Mouse (Mus musculus) midbrain, embryonic 13.5 days (tissue): ENCODE results near the gene Khdrbs2. TPM values are rescaled to one million over a fixed set of nuclear protein-coding genes. Genes with fewer than 3 reads are reported as not detected.
"Not testable (repeated sequence)": the region's sequence is repeated elsewhere in the genome, so short reads cannot be mapped to it uniquely, and the experiment has no call there.

Experiments
- ATAC-seq: fragments of 200-750 bp; cut with Nextera tagmentation; 2 replicates; pipeline ENCODE4 v1.8.0; 2017; ENCODE audit warnings: mild to moderate bottlenecking, moderate TSS enrichment, moderate library complexity
- H3K27ac ChIP-seq: fragments of 300-500 bp; sonication (generic); 2 replicates; pipeline ENCODE4 v1.5.1; 2015; ENCODE audit warnings: inconsistent platforms, mild to moderate bottlenecking, moderate library complexity
- H3K27me3 ChIP-seq: fragments of 300-500 bp; sonication (generic); 2 replicates; pipeline ENCODE4 v1.6.1; 2015; ENCODE audit warnings: mild to moderate bottlenecking, inconsistent platforms
- H3K36me3 ChIP-seq: fragments of 300-500 bp; sonication (generic); 2 replicates; pipeline ENCODE4 v1.6.1; 2015; ENCODE audit warnings: mild to moderate bottlenecking, inconsistent platforms
- H3K4me1 ChIP-seq: fragments of 300-500 bp; sonication (generic); replicated peaks from 2 replicates; pipeline ENCODE4 v1.6.1; 2015; ENCODE audit warnings: inconsistent platforms
- H3K4me2 ChIP-seq: fragments of 300-500 bp; sonication (generic); replicated peaks from 2 replicates; pipeline ENCODE4 v1.6.1; 2015; ENCODE audit warnings: moderate library complexity, mild to moderate bottlenecking, inconsistent platforms
- H3K4me3 ChIP-seq: fragments of 300-500 bp; sonication (generic); replicated peaks from 2 replicates; pipeline ENCODE4 v1.5.1; 2015; ENCODE audit warnings: mild to moderate bottlenecking, inconsistent platforms
- H3K9ac ChIP-seq: fragments of 300-500 bp; sonication (generic); replicated peaks from 2 replicates; pipeline ENCODE4 v1.6.1; 2015; ENCODE audit warnings: mild to moderate bottlenecking, inconsistent platforms
- H3K9me3 ChIP-seq: fragments of 300-500 bp; sonication (generic); 2 replicates; pipeline ENCODE4 v1.6.1; 2016; ENCODE audit warnings: mild to moderate bottlenecking, inconsistent platforms
- WGBS: fragments of 180-500 bp; shearing (Covaris S2); methylation state at CpG from one replicate; pipeline ENCODE4 v1.1.7; 2015; 5-methylcytosine and 5-hydroxymethylcytosine counted together
- polyA plus RNA-seq: library from polyadenylated mRNA; unstranded; fragments of >200 nt; fragmentation: Nextera tagmentation; extraction: Ambion mirVana; gene quantifications from 2 replicates; pipeline ENCODE4 v1.2.1, GENCODE M21; 2015

The Khdrbs2 gene
- polyA plus RNA-seq, 1 experiment from 2014 or later, result 43.3 TPM

DNA sequence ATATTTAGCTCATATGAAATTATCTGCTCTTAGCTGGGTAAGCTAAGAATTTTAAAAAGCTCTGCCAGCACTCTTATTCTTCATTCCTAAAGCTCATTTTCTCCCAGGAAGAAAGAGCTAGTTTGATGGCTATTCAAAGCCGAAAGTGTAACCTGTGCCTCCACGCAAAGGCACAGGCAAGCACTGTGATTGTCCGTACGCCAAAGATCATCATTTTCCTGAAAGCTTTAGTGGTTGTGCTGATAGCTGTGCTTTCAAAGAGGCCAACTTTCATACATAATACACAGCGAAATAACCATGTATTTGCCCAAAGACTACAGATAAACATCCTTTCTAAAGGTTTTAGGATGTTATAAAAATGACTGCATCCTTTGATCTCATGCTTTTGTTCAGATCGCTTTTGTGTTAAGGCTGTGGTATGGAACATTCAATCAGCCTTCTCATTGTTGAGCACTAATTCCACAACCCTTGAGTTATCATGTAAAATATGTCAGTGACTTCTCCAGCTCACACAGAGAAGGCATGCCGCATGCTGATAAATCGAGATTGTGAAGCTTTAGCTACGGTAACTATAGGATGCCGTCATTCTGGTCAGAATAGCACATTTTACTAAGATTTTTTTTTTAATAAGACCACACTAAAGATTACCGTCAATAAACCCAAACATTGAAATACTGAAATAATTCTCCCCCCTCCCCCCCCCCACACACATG lies 299.1 kb downstream of the Khdrbs2 start:
- ATAC-seq, result peak; percentile 66
- H3K36me3 ChIP-seq, result no peaks in the 10 kb centered on the region
- H3K9me3 ChIP-seq, result no peaks in the 10 kb centered on the region
- no peak overlapping the region for H3K4me2 ChIP-seq
- H3K4me1 ChIP-seq, result 0 out of 2 replicates have a peak, but pooled peaks cover 7% of the 10 kb centered on the region
- no peak overlapping the region for H3K27ac ChIP-seq
- H3K27me3 ChIP-seq, result no peaks in the 10 kb centered on the region
- WGBS, result 52% methylated on average over 11 of the region's 11 CpGs
- H3K4me3 ChIP-seq, result no peak overlapping the region
- no peak overlapping the region for H3K9ac ChIP-seq

DNA sequence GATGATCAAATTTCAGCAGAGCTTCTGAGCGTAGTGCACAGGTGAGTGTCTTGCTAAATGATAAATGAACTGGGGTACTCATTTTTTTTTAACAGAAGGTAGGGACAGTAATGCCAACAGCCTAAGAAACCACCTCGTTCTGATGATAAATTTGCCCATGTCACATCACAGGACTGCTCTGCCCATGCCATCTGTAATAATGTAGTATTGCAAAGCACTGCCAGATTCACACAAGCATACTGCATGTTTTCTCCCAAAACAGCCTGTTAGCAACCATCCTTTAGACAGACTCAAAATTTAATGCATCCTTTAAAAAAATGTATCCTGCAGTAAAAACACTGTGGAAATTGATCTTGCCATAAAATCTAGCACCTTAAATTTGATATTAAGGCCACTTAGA lies 315.4 kb downstream of the Khdrbs2 start:
- H3K36me3 ChIP-seq, result no peaks in the 10 kb centered on the region
- no peaks in the 10 kb centered on the region for H3K4me1 ChIP-seq
- H3K27ac ChIP-seq, result no peak overlapping the region
- H3K4me2 ChIP-seq, result no peak overlapping the region
- ATAC-seq, result no peak
- no peaks in the 10 kb centered on the region for H3K27me3 ChIP-seq
- WGBS, result 86% methylated on average over 2 of the region's 2 CpGs
- H3K9ac ChIP-seq, result no peak overlapping the region
- no peak overlapping the region for H3K4me3 ChIP-seq
- no peaks in the 10 kb centered on the region for H3K9me3 ChIP-seq

DNA sequence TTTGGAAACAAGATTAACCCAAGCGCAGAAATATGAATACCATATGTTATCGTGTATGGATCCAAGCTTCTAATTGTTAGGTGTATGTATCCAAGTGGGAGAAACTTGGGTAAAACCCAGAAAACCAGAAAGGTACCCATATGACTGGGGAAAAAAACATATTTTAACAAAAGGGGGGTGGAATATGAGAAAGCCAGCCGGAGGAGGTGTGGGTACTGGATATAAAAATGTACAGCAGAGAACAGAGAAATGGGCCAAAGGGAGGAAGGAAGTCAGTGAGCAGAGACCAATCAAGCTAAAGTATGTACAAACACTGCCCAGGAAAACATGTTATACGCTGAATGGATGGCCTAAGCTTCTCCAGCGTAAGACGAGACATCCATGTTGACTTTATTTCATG lies 330.9 kb downstream of the Khdrbs2 start:
- Histone ChIP-seq H3K4me2 (no peak overlapping the region), H3K27me3 (no peaks in the 10 kb centered on the region), H3K9ac (no peak overlapping the region), H3K27ac (no peak overlapping the region), H3K36me3 (no peaks in the 10 kb centered on the region), H3K9me3 (no peaks in the 10 kb centered on the region), H3K4me3 (no peak overlapping the region), H3K4me1 (no peaks in the 10 kb centered on the region)
- ATAC-seq, result no peak
- WGBS, result 94% methylated on average over 6 of the region's 6 CpGs

DNA sequence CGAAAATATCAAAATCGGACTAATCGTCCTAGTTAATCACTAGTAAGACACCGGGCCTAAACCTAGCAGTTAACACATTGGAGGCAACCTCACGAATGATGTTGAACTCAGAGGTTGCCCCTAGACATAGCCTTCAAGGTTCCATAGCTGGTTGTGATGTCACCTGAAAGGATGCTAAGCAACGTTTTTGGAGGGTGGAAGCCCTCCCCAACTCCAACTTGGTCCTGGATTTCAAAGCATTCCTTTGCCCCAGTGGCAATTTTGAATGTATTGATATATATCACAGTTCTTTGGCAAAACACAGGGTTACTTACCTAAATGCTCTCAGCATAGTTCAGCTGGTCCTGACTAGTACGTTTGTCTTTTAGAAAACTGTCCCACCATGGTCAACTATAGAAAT lies 374.7 kb downstream of the Khdrbs2 start, which contains the start of gene Gm5415:
Gene Gm5415, minus strand, starts transcription at position 101 of the 400 bp plus-strand sequence.
- not testable (repeated sequence) for ATAC-seq
- WGBS, result 81% methylated on average over 2 of the region's 7 CpGs

DNA sequence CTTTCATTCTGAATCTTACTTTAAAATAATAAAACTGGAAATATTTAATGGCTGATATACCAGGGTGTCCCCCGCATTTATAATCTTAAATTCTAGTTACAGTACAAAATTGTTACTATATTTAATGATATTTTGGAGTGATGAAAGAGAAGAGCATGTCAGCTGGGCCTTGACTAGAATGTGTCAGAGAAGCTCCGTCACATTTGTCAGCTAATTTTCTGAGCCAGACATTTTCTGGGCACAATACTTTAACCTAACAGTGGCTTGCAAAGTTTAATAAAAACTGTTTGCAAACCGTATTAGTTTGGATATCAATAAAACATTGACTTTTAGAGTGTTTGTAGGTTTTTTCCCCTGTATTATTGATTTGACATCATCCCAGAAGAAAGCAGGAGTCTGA lies 380.9 kb downstream of the Khdrbs2 start:
- no peak overlapping the region for H3K4me2 ChIP-seq
- H3K4me3 ChIP-seq, result no peak overlapping the region
- WGBS, result 89% methylated on average over 3 of the region's 3 CpGs
- no peak overlapping the region for H3K9ac ChIP-seq
- H3K27ac ChIP-seq, result no peak overlapping the region
- H3K4me1 ChIP-seq, result no peaks in the 10 kb centered on the region
- no peaks in the 10 kb centered on the region for H3K27me3 ChIP-seq
- H3K9me3 ChIP-seq, result no peaks in the 10 kb centered on the region
- no peaks in the 10 kb centered on the region for H3K36me3 ChIP-seq
- ATAC-seq, result no peak

More for the DNA sequence above, 374.7 kb downstream of the Khdrbs2 start, which contains the start of gene Gm5415:
- H3K36me3 ChIP-seq, H3K4me2 ChIP-seq, H3K9me3 ChIP-seq, H3K4me3 ChIP-seq, H3K4me1 ChIP-seq, H3K27me3 ChIP-seq, H3K27ac ChIP-seq, H3K9ac ChIP-seq: not testable (repeated sequence)

DNA sequence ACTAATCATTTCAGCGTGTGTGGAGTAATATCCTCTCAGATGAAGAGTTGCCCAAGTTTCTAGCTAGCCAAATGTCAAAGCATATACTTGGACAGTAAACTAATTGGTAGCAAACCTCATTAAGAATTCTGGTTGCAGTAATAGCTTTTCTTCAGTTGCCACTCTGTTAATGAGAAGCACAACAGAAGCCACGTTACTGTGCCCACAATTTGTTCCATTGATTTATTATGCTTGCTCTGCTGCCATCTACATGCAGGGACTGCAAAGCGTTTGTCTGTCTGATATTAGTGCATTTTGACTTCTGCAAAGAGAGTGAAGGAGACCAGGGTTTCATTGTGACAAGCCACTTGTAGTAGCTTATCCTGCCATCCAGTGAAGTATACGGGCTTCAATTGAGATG lies 381.4 kb downstream of the Khdrbs2 start:
- Histone ChIP-seq H3K27me3 (no peaks in the 10 kb centered on the region), H3K4me1 (no peaks in the 10 kb centered on the region), H3K36me3 (no peaks in the 10 kb centered on the region), H3K9me3 (no peaks in the 10 kb centered on the region), H3K4me3 (no peak overlapping the region), H3K4me2 (no peak overlapping the region), H3K9ac (no peak overlapping the region), H3K27ac (no peak overlapping the region)
- 62% methylated on average over 4 of the region's 4 CpGs for WGBS
- no peak for ATAC-seq

DNA sequence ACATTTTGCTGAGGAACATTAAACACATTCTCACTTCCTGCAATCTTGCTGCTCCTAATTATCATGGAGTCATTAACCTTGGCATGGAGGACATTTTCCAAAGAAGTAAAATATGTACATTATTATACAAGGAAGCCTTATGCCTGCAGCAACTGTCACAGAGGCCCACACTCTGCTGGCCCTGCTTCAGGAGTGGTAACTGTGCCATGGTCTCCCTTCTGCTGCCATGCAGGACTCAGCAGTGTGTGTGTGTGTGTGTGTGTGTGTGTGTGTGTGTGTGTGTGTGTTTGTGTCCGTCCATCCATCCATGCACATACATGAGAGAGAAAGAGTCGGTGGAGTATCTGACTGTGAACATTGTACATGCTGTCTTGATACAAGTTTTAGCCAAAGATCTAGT lies 396.4 kb downstream of the Khdrbs2 start:
- no peaks in the 10 kb centered on the region for H3K9me3 ChIP-seq
- H3K4me1 ChIP-seq, result no peaks in the 10 kb centered on the region
- H3K27ac ChIP-seq, result no peak overlapping the region
- ATAC-seq, result no peak
- no peaks in the 10 kb centered on the region for H3K27me3 ChIP-seq
- H3K36me3 ChIP-seq, result no peaks in the 10 kb centered on the region
- H3K4me3 ChIP-seq, result no peak overlapping the region
- WGBS, result 84% methylated on average over 2 of the region's 2 CpGs
- H3K4me2 ChIP-seq, result no peak overlapping the region
- no peak overlapping the region for H3K9ac ChIP-seq

DNA sequence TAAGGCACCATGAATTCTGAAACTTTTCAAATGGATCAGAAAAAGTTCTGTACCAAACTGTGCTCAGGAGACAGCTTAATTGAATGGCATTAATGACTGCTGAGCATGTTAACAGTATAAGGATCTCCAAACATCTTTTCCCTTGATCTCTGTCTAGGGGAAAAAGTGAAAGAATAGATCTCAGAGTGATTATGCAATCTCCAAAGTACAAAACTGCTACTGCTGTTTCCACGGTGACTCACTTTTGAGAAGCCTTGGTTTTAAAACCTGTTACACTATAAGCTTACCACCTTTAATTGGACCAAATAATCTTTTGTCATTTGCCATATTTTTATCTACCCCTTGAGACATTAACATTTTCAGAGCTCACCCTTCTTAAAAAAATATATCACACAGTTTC lies 453.5 kb downstream of the Khdrbs2 start:
- WGBS, result 51% methylated on average over 1 of the region's 1 CpGs
- H3K9me3 ChIP-seq, result no peaks in the 10 kb centered on the region
- H3K4me3 ChIP-seq, result no peak overlapping the region
- H3K27ac ChIP-seq, result no peak overlapping the region
- H3K36me3 ChIP-seq, result no peaks in the 10 kb centered on the region
- H3K4me2 ChIP-seq, result no peak overlapping the region
- H3K4me1 ChIP-seq, result no peaks in the 10 kb centered on the region
- H3K27me3 ChIP-seq, result no peaks in the 10 kb centered on the region
- H3K9ac ChIP-seq, result no peak overlapping the region
- no peak for ATAC-seq

DNA sequence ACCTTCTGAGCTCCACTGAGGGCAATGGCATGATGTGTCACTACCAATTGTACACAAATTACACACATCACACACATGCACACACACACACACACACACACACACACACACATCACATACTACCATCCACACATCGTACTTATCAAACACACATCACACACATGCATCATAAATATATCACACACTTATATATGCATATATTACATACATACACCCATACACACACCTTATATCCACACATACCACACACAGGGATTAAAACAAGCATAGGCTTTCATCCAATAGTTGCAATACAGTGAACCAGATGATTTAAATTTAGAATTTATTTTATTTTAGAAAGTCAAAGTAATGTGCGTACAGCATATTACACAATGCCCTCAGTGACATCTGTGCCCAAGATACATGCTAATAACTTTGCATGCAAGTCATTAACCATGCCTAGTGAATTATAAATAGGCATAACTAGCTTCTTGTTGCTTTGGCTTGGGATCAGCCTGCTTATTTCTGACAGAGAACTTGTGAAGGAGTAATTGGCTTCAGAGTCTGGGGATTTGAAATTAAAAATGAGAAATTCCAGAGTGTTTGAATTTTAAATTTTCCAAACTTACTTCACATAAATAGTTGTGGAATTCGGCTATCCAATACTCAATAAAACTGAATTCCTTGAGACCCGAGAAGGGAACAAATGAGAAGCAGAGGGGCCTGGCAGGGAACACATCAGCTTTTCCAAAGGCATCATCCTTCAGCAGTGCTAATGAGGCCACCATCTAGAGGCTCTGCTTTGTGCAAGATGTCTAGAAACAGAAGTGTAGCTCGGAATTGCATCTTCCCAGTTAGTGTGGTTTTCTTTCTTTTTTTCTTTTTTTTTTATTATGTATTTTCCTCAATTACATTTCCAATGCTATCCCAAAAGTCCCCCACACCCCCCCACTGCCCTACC lies 460.2 kb downstream of the Khdrbs2 start:
- 86% methylated on average over 5 of the region's 5 CpGs for WGBS
- no peaks in the 10 kb centered on the region for H3K36me3 ChIP-seq
- H3K4me3 ChIP-seq, result no peak overlapping the region
- ATAC-seq, result peak; percentile 50; the same call in 1 of the 2 replicates
- H3K9ac ChIP-seq, result no peak overlapping the region
- no peak overlapping the region; the same call in 1 of the 2 replicates for H3K27ac ChIP-seq
- H3K27me3 ChIP-seq, result no peaks in the 10 kb centered on the region
- H3K4me2 ChIP-seq, result no peak overlapping the region
- H3K4me1 ChIP-seq, result no peaks in the 10 kb centered on the region
- no peaks in the 10 kb centered on the region for H3K9me3 ChIP-seq

DNA sequence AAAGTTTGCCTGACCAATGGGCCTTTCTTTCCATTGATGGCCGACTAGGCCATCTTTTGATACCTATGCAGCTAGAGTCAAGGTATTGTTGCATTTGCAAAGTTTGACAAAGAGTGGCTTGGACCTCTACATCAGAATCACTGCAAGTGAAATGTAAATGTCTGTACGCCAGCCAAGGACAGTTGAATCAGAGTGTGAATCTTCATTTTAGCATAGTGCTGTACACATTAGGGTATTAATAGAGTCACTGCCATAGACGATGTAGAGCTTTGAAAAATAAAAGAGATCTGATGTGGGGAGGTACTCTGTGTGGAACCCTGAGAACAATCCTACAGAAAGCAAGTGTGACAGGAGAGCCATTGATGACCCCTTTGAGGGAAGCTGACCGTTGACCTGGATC lies 460.9 kb downstream of the Khdrbs2 start:
- WGBS, result 83% methylated on average over 4 of the region's 4 CpGs
- Histone ChIP-seq H3K4me1 (no peaks in the 10 kb centered on the region), H3K9ac (no peak overlapping the region), H3K27ac (no peak overlapping the region), H3K4me2 (no peak overlapping the region), H3K36me3 (no peaks in the 10 kb centered on the region), H3K27me3 (no peaks in the 10 kb centered on the region), H3K4me3 (no peak overlapping the region), H3K9me3 (no peaks in the 10 kb centered on the region)
- ATAC-seq, result no peak

DNA sequence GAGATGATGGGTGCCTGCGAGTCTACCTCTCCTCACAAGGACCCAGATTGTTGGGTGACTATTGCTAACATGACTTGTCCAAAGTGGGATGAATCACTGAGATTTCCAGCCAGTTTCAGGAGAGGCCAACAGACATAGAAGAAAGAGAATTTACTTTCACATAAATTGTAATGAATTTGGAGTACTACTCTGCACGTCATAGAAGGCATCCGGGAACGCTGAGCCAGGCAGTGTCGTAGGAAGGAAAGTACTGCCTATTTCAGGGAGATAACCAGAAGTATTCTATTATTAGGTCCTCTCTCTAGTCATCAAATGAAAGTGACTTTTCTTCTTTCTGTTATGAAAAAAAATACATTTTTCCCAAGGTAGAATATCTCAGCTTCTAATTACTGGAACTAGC lies 466.6 kb downstream of the Khdrbs2 start:
- no peaks in the 10 kb centered on the region for H3K36me3 ChIP-seq
- H3K4me2 ChIP-seq, result no peak overlapping the region
- no peak overlapping the region for H3K9ac ChIP-seq
- no peak overlapping the region for H3K27ac ChIP-seq
- H3K27me3 ChIP-seq, result no peaks in the 10 kb centered on the region
- H3K4me1 ChIP-seq, result no peaks in the 10 kb centered on the region
- no peaks in the 10 kb centered on the region for H3K9me3 ChIP-seq
- WGBS, result 94% methylated on average over 5 of the region's 5 CpGs
- H3K4me3 ChIP-seq, result no peak overlapping the region
- ATAC-seq, result no peak

DNA sequence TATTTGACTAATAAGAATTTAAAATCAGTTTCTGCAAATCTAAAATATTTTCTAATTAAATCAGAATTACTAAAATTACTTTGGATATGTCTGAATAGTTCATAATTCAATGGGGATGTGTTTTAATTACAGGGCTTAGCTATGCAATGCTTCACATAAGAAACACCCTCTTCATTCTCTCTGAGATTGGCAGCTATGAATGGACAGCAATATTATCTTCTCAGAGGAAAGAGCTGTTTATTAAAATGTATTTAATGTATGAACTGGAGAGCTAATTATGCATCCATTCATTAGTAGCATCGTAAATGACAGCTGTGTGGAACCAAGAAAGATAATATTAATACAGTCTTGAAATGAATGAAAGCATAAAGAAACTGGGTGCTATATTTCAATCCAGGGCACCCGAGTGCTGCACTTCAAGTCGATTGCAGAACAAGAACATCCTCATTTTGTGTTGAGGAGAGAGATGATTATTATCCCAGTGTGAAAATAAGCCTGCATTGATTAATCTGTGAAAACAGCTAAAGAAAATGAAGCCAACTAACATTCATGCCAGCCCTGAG lies 477.2 kb downstream of the Khdrbs2 start:
- 61% methylated on average over 3 of the region's 3 CpGs for WGBS
- Histone ChIP-seq H3K9ac (no peak overlapping the region), H3K9me3 (no peaks in the 10 kb centered on the region), H3K4me1 (no peaks in the 10 kb centered on the region), H3K4me3 (no peak overlapping the region), H3K27me3 (no peaks in the 10 kb centered on the region), H3K4me2 (no peak overlapping the region), H3K27ac (no peak overlapping the region), H3K36me3 (no peaks in the 10 kb centered on the region)
- ATAC-seq, result peak; percentile 40; the same call in 1 of the 2 replicates
